Mouse (Mus musculus): ENCODE data around the gene Carns1. TPM values are rescaled to one million over a fixed set of nuclear protein-coding genes. Genes with fewer than 3 reads are reported as not detected.

Carns1 gene
- polyA plus RNA-seq, 1 experiment from 2014 or later = 6.0 TPM

Small RNA genes lying within 50 kb of the gene (microRNA-seq; reads per million reads assigned to microRNA genes)
- gene Gm26115 = not detected

Other genes starting within 250 kb of the Carns1 start
- 2.4 and 3.3 TPM in 2 replicates for gene Aldh3b1, start 245.7 kb downstream of the Carns1 start, polyA plus RNA-seq (2014; fragmentation: Nextera tagmentation; extraction: Ambion mirVana)
- gene Unc93b1, start 240.3 kb downstream of the Carns1 start, polyA plus RNA-seq (2014; fragmentation: Nextera tagmentation; extraction: Ambion mirVana) = 9.7 and 10.4 TPM in 2 replicates
- not detected in 2 replicates for gene Aldh3b3, start 216.8 kb downstream of the Carns1 start, polyA plus RNA-seq (2014; fragmentation: Nextera tagmentation; extraction: Ambion mirVana)
- 0.13 and 0.32 TPM in 2 replicates for gene Aldh3b2, start 203.2 kb downstream of the Carns1 start, polyA plus RNA-seq (2014; fragmentation: Nextera tagmentation; extraction: Ambion mirVana)
- gene Acy3, start 188.9 kb downstream of the Carns1 start, polyA plus RNA-seq (2014; fragmentation: Nextera tagmentation; extraction: Ambion mirVana) = 2.1 and 3.6 TPM in 2 replicates
- 0.46 TPM in 2 replicates for gene Tbx10, start 182.7 kb downstream of the Carns1 start, polyA plus RNA-seq (2014; fragmentation: Nextera tagmentation; extraction: Ambion mirVana)
- 23.5 TPM in 2 replicates for gene Nudt8, start 174.9 kb downstream of the Carns1 start, polyA plus RNA-seq (2014; fragmentation: Nextera tagmentation; extraction: Ambion mirVana)
- gene Gm49405, start 174.9 kb downstream of the Carns1 start, polyA plus RNA-seq (2014; fragmentation: Nextera tagmentation; extraction: Ambion mirVana) = 2.7 and 3.4 TPM in 2 replicates
- 4.1 and 5.0 TPM in 2 replicates for gene Doc2g, start 172.2 kb downstream of the Carns1 start, polyA plus RNA-seq (2014; fragmentation: Nextera tagmentation; extraction: Ambion mirVana)
- 242 and 259 TPM in 2 replicates for gene Ndufv1, start 162.7 kb downstream of the Carns1 start, polyA plus RNA-seq (2014; fragmentation: Nextera tagmentation; extraction: Ambion mirVana)
- 477 and 497 TPM in 2 replicates for gene Gstp1, start 137.5 kb downstream of the Carns1 start, polyA plus RNA-seq (2014; fragmentation: Nextera tagmentation; extraction: Ambion mirVana)
- 1.7 TPM in 1 of 2 replicates, not detected in the other for gene Gstp2, start 129.5 kb downstream of the Carns1 start, polyA plus RNA-seq (2014; fragmentation: Nextera tagmentation; extraction: Ambion mirVana)
- gene Gstp3, start 115.9 kb downstream of the Carns1 start, polyA plus RNA-seq (2014; fragmentation: Nextera tagmentation; extraction: Ambion mirVana) = not detected in 2 replicates
- gene Cabp2, start 93.9 kb downstream of the Carns1 start, polyA plus RNA-seq (2014; fragmentation: Nextera tagmentation; extraction: Ambion mirVana) = not detected in 2 replicates
- 79.2 and 82.1 TPM in 2 replicates for gene Cdk2ap2, start 78.3 kb downstream of the Carns1 start, polyA plus RNA-seq (2014; fragmentation: Nextera tagmentation; extraction: Ambion mirVana)
- gene Pitpnm1, start 75.5 kb downstream of the Carns1 start, polyA plus RNA-seq (2014; fragmentation: Nextera tagmentation; extraction: Ambion mirVana) = 70.0 and 74.7 TPM in 2 replicates
- gene Aip, start 49.6 kb downstream of the Carns1 start, polyA plus RNA-seq (2014; fragmentation: Nextera tagmentation; extraction: Ambion mirVana) = 93.8 and 99.7 TPM in 2 replicates
- gene Gpr152, start 35.7 kb downstream of the Carns1 start, polyA plus RNA-seq (2014; fragmentation: Nextera tagmentation; extraction: Ambion mirVana) = not detected in 2 replicates
- 0.11 and 0.26 TPM in 2 replicates for gene Cabp4, start 31.4 kb downstream of the Carns1 start, polyA plus RNA-seq (2014; fragmentation: Nextera tagmentation; extraction: Ambion mirVana)
- gene Coro1b, start 26.9 kb downstream of the Carns1 start, polyA plus RNA-seq (2014; fragmentation: Nextera tagmentation; extraction: Ambion mirVana) = 102 TPM in 2 replicates
- gene Ptprcap, start 21.9 kb downstream of the Carns1 start, polyA plus RNA-seq (2014; fragmentation: Nextera tagmentation; extraction: Ambion mirVana) = 0.44 and 0.68 TPM in 2 replicates
- gene Rps6kb2, start 12.1 kb downstream of the Carns1 start, polyA plus RNA-seq (2014; fragmentation: Nextera tagmentation; extraction: Ambion mirVana) = 35.8 and 39.7 TPM in 2 replicates
- gene Tbc1d10c, start 15.8 kb upstream of the Carns1 start, polyA plus RNA-seq (2014; fragmentation: Nextera tagmentation; extraction: Ambion mirVana) = 0.43 and 0.68 TPM in 2 replicates
- gene Ppp1ca, start 16.6 kb upstream of the Carns1 start, polyA plus RNA-seq (2014; fragmentation: Nextera tagmentation; extraction: Ambion mirVana) = 581 and 604 TPM in 2 replicates
- 19.4 and 22.5 TPM in 2 replicates for gene Rad9a, start 26.2 kb upstream of the Carns1 start, polyA plus RNA-seq (2014; fragmentation: Nextera tagmentation; extraction: Ambion mirVana)
- 0.51 and 0.53 TPM in 2 replicates for gene Clcf1, start 38.8 kb upstream of the Carns1 start, polyA plus RNA-seq (2014; fragmentation: Nextera tagmentation; extraction: Ambion mirVana)
- gene AC109138.7, start 38.9 kb upstream of the Carns1 start, polyA plus RNA-seq (2014; fragmentation: Nextera tagmentation; extraction: Ambion mirVana) = not detected in 2 replicates
- 18.8 and 20.4 TPM in 2 replicates for gene Pold4, start 56.4 kb upstream of the Carns1 start, polyA plus RNA-seq (2014; fragmentation: Nextera tagmentation; extraction: Ambion mirVana)
- 12.9 and 13.4 TPM in 2 replicates for gene Ssh3, start 93.7 kb upstream of the Carns1 start, polyA plus RNA-seq (2014; fragmentation: Nextera tagmentation; extraction: Ambion mirVana)
- 50.7 and 56.6 TPM in 2 replicates for gene Ankrd13d, start 107.7 kb upstream of the Carns1 start, polyA plus RNA-seq (2014; fragmentation: Nextera tagmentation; extraction: Ambion mirVana)
- gene Grk2, start 130.7 kb upstream of the Carns1 start, polyA plus RNA-seq (2014; fragmentation: Nextera tagmentation; extraction: Ambion mirVana) = 29.2 and 30.4 TPM in 2 replicates
- 37.3 and 40.7 TPM in 2 replicates for gene Kdm2a, start 222.8 kb upstream of the Carns1 start, polyA plus RNA-seq (2014; fragmentation: Nextera tagmentation; extraction: Ambion mirVana)